Mouse (Mus musculus): ENCODE results near the gene Anapc1. TPM values are rescaled to one million over a fixed set of nuclear protein-coding genes. Genes with fewer than 3 reads are reported as not detected.

Anapc1 gene
- polyA plus RNA-seq, 1 experiment from 2014 or later = 27.4 TPM

DNA sequence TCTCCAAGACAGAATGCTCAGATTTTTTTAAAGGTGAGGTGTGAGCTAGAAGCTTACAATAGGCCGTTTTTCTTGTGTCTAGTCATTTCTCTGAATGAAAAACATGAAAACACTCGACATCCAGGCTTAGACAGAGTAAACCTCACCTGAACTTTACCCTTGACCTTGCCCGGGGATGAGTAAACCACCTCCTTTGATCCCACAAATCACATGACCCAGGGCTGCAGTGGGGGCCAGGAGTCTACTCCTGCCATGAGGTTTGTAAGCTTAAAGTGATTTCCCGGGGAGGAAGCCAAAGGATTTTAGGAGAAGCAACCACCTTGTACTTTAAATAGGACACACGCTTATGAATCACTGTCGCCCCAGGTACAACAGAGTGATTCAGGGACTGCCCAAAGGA is 119.2 kb downstream of the Anapc1 start:
- Histone ChIP-seq H3K9ac (ENCODE audit: low read depth, low read length) (no peak overlapping the region), H3K9me3 (replicated peaks; ENCODE audit: low read length) (no peaks in the 10 kb centered on the region), H3K4me2 (ENCODE audit: low read length) (no peak overlapping the region), H3K27ac (no peak overlapping the region), H3K27me3 (ENCODE audit: insufficient read depth, low read length) (no peaks in the 10 kb centered on the region), H3K4me3 (replicated peaks; ENCODE audit: low read depth, low read length) (no peak overlapping the region), H3K4me1 (replicated peaks; ENCODE audit: insufficient read depth, low read length) (no peaks in the 10 kb centered on the region), H3K36me3 (ENCODE audit: insufficient read depth, low read length) (no peaks in the 10 kb centered on the region)
- no peak for TF ChIP-seq CTCF (IDR thresholded peaks at IDR 0.05; ENCODE audit: low read depth)
- WGBS = 50% methylated on average over 6 of the region's 6 CpGs
- DNase-seq (ENCODE audit: low spot score) (no peak), ATAC-seq (replicated peaks; ENCODE audit: low FRiP score, low read depth) (no peak)

DNA sequence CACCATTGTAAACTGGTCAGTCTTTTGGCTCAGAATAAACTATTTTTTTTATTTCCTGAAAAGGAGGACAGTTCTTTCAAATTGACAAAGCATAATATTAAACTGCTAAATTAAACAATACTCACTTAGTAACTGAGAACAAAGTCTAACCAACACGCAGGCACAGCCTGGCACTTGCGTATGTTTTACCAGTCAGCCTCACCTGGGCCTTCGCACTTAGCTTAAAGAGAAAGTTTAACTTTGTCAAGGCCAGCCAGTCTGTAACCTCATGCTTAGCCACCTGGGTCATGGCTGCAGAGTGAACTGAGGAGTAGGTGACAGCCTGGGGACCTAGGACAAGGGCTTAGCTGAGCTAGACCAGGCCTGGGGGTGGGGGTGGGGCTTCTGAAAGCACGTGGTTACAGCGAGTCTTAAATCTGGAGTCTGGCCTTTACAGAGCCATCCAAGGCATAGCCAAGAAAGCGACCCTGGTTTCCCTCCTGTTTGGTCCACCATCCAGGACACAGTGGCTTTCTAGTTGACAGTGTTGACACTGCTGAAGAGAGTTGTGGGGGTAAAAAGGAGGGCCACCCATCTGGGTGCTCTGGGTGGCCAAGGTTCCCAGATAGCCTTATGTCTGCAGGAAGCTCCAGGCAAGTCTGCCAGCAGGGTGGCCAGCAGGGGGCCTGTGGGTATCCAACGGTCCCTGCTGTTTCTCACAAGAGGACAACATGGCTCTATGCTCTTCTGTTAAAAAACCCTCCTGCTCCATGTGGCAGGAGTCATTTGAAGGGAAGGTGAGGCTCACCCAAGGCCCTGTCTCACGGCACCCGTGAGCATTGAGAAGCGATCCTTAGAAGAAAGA is 120.7 kb downstream of the Anapc1 start:
- DNase-seq (ENCODE audit: low spot score) (peak; percentile 39), ATAC-seq (replicated peaks; ENCODE audit: low FRiP score, low read depth) (0 out of 2 replicates have a peak, but pooled peaks have one; percentile 40)
- no peaks in the 10 kb centered on the region for H3K36me3 ChIP-seq (ENCODE audit: insufficient read depth, low read length)
- no peaks in the 10 kb centered on the region for H3K27me3 ChIP-seq (ENCODE audit: insufficient read depth, low read length)
- no peak overlapping the region for H3K27ac ChIP-seq
- 62% methylated on average over 10 of the region's 10 CpGs for WGBS
- no peak overlapping the region for H3K9ac ChIP-seq (ENCODE audit: low read depth, low read length)
- no peaks in the 10 kb centered on the region for H3K9me3 ChIP-seq (replicated peaks; ENCODE audit: low read length)
- H3K4me3 ChIP-seq (replicated peaks; ENCODE audit: low read depth, low read length) = no peak overlapping the region
- TF ChIP-seq CTCF (IDR thresholded peaks at IDR 0.05; ENCODE audit: low read depth) = peak; percentile 55
- no peak overlapping the region for H3K4me2 ChIP-seq (ENCODE audit: low read length)
- no peaks in the 10 kb centered on the region for H3K4me1 ChIP-seq (replicated peaks; ENCODE audit: insufficient read depth, low read length)

DNA sequence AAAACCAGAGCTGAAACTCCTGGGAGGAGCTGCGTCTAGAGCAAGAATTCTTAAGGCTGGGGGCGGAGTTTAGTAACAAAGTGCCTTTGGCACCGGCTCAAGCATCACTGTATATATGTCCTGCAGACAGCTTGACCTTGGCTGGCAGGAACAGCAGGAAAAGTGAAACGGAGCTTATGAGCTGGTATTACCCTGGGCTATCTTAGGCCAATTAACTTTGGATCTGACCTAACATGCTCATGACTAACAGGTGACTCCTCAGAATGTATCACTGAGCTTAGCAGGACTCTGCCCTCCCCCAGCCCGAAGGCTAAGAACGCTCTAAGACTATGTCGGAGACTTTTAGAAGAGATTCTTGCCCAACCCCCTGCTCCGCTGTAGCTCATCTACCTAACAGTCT is 121.3 kb downstream of the Anapc1 start:
- WGBS = 45% methylated on average over 8 of the region's 8 CpGs
- Histone ChIP-seq H3K9ac (ENCODE audit: low read depth, low read length) (no peak overlapping the region), H3K4me3 (replicated peaks; ENCODE audit: low read depth, low read length) (no peak overlapping the region), H3K4me2 (ENCODE audit: low read length) (no peak overlapping the region), H3K27ac (no peak overlapping the region), H3K4me1 (replicated peaks; ENCODE audit: insufficient read depth, low read length) (no peaks in the 10 kb centered on the region), H3K36me3 (ENCODE audit: insufficient read depth, low read length) (no peaks in the 10 kb centered on the region), H3K27me3 (ENCODE audit: insufficient read depth, low read length) (no peaks in the 10 kb centered on the region), H3K9me3 (replicated peaks; ENCODE audit: low read length) (no peaks in the 10 kb centered on the region)
- peak; percentile 53 for DNase-seq (ENCODE audit: low spot score)
- TF ChIP-seq CTCF (IDR thresholded peaks at IDR 0.05; ENCODE audit: low read depth) = no peak
- 0 out of 2 replicates have a peak, but pooled peaks have one; percentile 40 for ATAC-seq (replicated peaks; ENCODE audit: low FRiP score, low read depth)

- 90% methylated on average over 3 of the region's 3 CpGs for WGBS
- H3K4me1 ChIP-seq (replicated peaks; ENCODE audit: insufficient read depth, low read length) = no peaks in the 10 kb centered on the region
Observed at GRCm38 (mm10) chr2:128564195-128564594, 123.0 kb downstream of the Anapc1 start.

More at GRCm38 (mm10) chr2:128564195-128564594, 123.0 kb downstream of the Anapc1 start:
- no peak for ATAC-seq (replicated peaks; ENCODE audit: low FRiP score, low read depth)
- Histone ChIP-seq H3K27ac (no peak overlapping the region), H3K27me3 (ENCODE audit: insufficient read depth, low read length) (no peaks in the 10 kb centered on the region), H3K36me3 (ENCODE audit: insufficient read depth, low read length) (no peaks in the 10 kb centered on the region), H3K9ac (ENCODE audit: low read depth, low read length) (no peak overlapping the region), H3K4me2 (ENCODE audit: low read length) (no peak overlapping the region), H3K4me3 (replicated peaks; ENCODE audit: low read depth, low read length) (no peak overlapping the region), H3K9me3 (replicated peaks; ENCODE audit: low read length) (no peaks in the 10 kb centered on the region)
- DNase-seq (ENCODE audit: low spot score) = no peak
- peak; percentile 40 for TF ChIP-seq CTCF (IDR thresholded peaks at IDR 0.05; ENCODE audit: low read depth)

Other genes with a start within 250 kb of the Anapc1 start
- gene Spdye4c, start 96.2 kb downstream of the Anapc1 start, polyA plus RNA-seq (2015; fragmentation: Nextera tagmentation; extraction: Ambion mirVana) = not detected in 2 replicates
- gene Mertk, start 11.6 kb upstream of the Anapc1 start, polyA plus RNA-seq (2015; fragmentation: Nextera tagmentation; extraction: Ambion mirVana) = 8.9 and 9.8 TPM in 2 replicates
- 33.0 and 33.1 TPM in 2 replicates for gene Tmem87b, start 130.7 kb upstream of the Anapc1 start, polyA plus RNA-seq (2015; fragmentation: Nextera tagmentation; extraction: Ambion mirVana)
- 7.9 and 8.0 TPM in 2 replicates for gene Fbln7, start 175.6 kb upstream of the Anapc1 start, polyA plus RNA-seq (2015; fragmentation: Nextera tagmentation; extraction: Ambion mirVana)